Mouse (Mus musculus) brain, embryonic 14.5 days (tissue): ENCODE measurements around the gene Lrpprc.

Experiments
- CTCF ChIP-seq: fragments of 200-500 bp; IDR thresholded peaks from 2 replicates; pipeline ENCODE4 v1.5.1; 2012; ENCODE audit warnings: inconsistent platforms, mild to moderate bottlenecking, moderate library complexity, borderline replicate concordance; ENCODE audit not compliant: insufficient read depth, insufficient read length; ENCODE audit errors: extremely low read depth
- POLR2A ChIP-seq: fragments of 200-500 bp; IDR thresholded peaks from 2 replicates; pipeline ENCODE4 v1.6.1; 2012; ENCODE audit warnings: mild to moderate bottlenecking, inconsistent platforms, borderline replicate concordance; ENCODE audit not compliant: poor library complexity, insufficient read depth, insufficient read length, severe bottlenecking; ENCODE audit errors: extremely low read depth

DNA sequence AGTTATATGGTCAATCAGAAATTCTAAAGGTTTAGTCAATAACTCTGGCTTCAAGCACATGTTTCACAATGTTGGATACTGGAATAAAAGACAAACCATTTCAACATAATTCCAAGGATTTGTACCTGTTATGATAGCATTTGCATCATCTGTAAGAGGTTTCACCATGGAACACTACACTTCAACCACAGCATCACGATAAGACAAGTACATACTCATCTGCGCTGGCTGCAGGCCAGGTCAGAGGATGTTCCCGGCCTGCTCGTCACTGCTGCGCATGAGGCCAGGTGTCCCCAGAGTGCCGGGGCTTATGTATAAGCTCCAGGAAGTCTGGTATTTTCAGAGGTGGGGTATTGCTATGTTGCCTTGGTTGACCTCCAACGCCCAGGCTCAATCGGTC is 58.0 kb downstream of the Lrpprc start:
- no peak for TF ChIP-seq CTCF
- TF ChIP-seq POLR2A, result no peak
